Mouse (Mus musculus): Measurements from ENCODE around the gene Lsamp. TPM values are rescaled to one million over a fixed set of nuclear protein-coding genes. Genes with fewer than 3 reads are reported as not detected.

The Lsamp gene
- polyA plus RNA-seq, 1 experiment from 2014 or later, result 27.9 TPM

DNA sequence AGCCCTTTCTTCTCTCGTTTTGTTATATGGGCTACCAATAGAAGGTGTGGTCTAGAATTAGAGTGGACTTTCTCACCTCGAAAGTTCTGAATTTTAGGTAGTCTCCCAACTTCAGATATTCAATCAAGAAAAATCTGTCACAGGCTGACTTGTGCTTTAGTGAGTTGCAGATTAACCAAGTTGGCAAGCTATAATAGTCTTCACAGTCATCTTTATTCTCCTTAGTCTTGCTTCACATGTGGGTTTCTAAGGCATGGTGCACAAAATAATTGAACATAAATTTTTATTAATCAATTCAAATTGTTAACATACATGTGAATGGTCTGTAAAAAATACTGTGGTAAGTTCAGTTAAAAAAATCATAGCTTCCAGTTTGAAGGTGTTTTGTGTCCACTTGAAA is 930.0 kb downstream of the Lsamp start:
- no peaks in the 10 kb centered on the region for H3K36me3 ChIP-seq (ENCODE audit: poor library complexity, severe bottlenecking)
- H3K4me1 ChIP-seq, result no peaks in the 10 kb centered on the region
- 78% methylated on average over 2 of the region's 2 CpGs for WGBS
- no peak overlapping the region for H3K4me2 ChIP-seq
- no peak overlapping the region for H3K4me3 ChIP-seq
- H3K9ac ChIP-seq, result no peak overlapping the region
- ATAC-seq, result no peak
- H3K9me3 ChIP-seq (replicated peaks), result no peaks in the 10 kb centered on the region
- H3K27me3 ChIP-seq, result no peaks in the 10 kb centered on the region
- no peak overlapping the region for H3K27ac ChIP-seq

DNA sequence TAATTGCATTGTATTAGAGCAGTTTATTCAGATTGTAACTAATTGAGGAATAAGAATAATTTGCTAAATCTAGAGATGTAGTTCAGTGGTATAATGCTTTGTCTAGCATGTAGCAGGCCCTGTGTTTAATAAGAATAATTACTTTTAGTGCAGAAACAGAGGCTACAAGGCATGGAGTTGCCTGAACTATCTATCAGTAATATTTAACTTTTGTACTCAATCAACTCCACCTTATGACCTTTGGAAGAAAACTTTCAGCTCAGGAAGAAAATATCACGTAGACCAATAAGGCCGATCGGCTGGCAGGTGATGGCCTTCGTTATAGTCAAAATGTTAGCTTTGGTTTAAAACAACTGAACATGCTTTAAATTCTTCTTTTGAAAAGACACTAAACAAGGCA is 946.4 kb downstream of the Lsamp start:
- ATAC-seq, result no peak

DNA sequence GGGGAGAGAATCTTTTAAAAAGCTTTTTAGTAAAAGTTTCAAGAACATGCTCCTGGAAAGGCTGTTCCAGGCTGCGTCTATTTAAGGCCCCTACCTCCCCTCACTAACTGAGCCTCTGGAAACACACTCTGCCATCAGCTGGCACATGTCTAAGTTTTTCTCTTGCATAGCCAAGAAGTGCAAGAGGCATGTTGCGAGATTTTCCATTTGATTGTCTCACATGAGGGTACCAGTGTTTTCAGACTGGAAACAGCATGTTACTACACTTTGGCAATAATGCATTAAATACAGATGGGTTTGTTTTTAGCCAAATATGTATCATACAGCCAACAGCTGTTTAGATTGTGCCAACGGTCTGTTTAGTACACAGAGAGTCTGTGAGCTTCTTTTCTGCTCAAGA is 958.1 kb downstream of the Lsamp start:
- Histone ChIP-seq H3K4me3 (no peak overlapping the region), H3K4me1 (0 out of 2 replicates have a peak, but pooled peaks cover 8% of the 10 kb centered on the region), H3K9me3 (replicated peaks) (no peaks in the 10 kb centered on the region), H3K27ac (no peak overlapping the region), H3K4me2 (no peak overlapping the region), H3K36me3 (ENCODE audit: poor library complexity, severe bottlenecking) (no peaks in the 10 kb centered on the region), H3K27me3 (no peaks in the 10 kb centered on the region), H3K9ac (no peak overlapping the region)
- WGBS, result 90% methylated on average over 3 of the region's 3 CpGs
- ATAC-seq, result peak; percentile 58; the same call in 1 of the 2 replicates

More for the DNA sequence above, 946.4 kb downstream of the Lsamp start:
- no peak overlapping the region for H3K4me3 ChIP-seq
- no peak overlapping the region for H3K27ac ChIP-seq
- H3K4me1 ChIP-seq, result no peaks in the 10 kb centered on the region
- no peak overlapping the region for H3K9ac ChIP-seq
- WGBS, result 84% methylated on average over 4 of the region's 4 CpGs
- H3K36me3 ChIP-seq (ENCODE audit: poor library complexity, severe bottlenecking), result no peaks in the 10 kb centered on the region
- no peaks in the 10 kb centered on the region for H3K9me3 ChIP-seq (replicated peaks)
- H3K4me2 ChIP-seq, result no peak overlapping the region
- H3K27me3 ChIP-seq, result no peaks in the 10 kb centered on the region

DNA sequence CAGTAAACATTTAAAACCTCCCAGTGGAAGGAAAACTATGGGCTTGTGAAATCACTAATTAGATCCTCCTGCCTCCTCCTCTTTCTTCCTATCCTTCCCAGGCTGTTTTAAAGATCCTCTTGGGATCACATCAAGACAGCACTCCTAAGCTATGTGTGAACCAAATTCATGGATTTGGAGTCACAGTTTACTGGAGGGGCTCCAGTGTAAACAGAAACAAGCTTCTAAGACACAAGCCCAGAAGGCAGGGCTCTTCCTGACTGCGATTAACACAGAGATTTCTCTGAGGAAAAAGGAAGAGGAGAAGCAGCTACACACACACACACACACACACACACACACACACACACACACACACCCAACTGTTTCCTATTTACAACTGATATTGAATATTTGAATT is 961.7 kb downstream of the Lsamp start:
- no peaks in the 10 kb centered on the region for H3K9me3 ChIP-seq (replicated peaks)
- ATAC-seq, result no peak
- no peaks in the 10 kb centered on the region for H3K27me3 ChIP-seq
- H3K4me1 ChIP-seq, result 0 out of 2 replicates have a peak, but pooled peaks cover 8% of the 10 kb centered on the region
- no peaks in the 10 kb centered on the region for H3K36me3 ChIP-seq (ENCODE audit: poor library complexity, severe bottlenecking)
- no peak overlapping the region for H3K4me2 ChIP-seq
- 71% methylated on average over 1 of the region's 1 CpGs for WGBS
- no peak overlapping the region for H3K4me3 ChIP-seq
- H3K27ac ChIP-seq, result no peak overlapping the region
- no peak overlapping the region for H3K9ac ChIP-seq

DNA sequence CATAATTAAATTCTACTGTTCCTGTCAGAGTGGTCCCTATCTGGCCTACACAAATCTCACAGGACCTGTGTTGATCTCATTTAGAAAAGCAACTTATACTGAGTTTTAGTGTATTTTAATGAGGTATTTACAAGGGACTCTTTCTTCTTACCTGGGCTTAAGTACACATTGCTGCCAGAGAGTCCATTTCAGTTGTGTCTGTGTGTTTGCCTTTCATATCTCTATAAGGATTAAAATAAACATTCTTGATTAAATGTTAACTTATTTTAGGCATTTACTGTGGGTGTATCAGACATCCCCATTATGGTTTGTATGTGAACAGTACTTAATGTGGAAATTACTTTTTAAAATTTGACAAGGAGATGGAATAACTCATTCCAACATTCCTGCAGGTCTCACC is 963.9 kb downstream of the Lsamp start:
- no peaks in the 10 kb centered on the region for H3K9me3 ChIP-seq (replicated peaks)
- H3K27me3 ChIP-seq, result no peaks in the 10 kb centered on the region
- H3K4me3 ChIP-seq, result no peak overlapping the region
- no peak for ATAC-seq
- H3K36me3 ChIP-seq (ENCODE audit: poor library complexity, severe bottlenecking), result no peaks in the 10 kb centered on the region
- H3K9ac ChIP-seq, result no peak overlapping the region
- H3K4me2 ChIP-seq, result no peak overlapping the region
- 0 out of 2 replicates have a peak, but pooled peaks cover 8% of the 10 kb centered on the region for H3K4me1 ChIP-seq
- no peak overlapping the region for H3K27ac ChIP-seq

DNA sequence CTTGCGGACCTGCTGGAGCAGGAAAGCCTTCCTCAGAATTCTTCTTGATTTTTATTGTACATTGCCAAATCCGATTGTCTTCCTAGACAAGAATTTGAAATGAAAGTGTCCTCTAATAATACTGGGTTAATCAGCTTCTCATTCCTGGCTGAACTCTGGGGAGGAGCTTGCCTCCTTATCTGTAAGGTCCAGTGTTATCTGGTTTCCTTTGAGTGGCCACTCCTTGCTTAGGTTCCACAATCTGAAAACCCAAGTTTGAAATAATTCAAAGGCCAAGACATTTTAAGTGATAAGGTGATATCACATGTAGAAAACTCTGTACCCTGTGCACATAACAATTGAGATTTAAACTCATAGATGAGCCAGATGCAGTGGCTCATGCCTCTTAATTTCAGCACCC is 975.0 kb downstream of the Lsamp start:
- Histone ChIP-seq H3K36me3 (ENCODE audit: poor library complexity, severe bottlenecking) (no peaks in the 10 kb centered on the region), H3K9ac (no peak overlapping the region), H3K27me3 (no peaks in the 10 kb centered on the region), H3K4me2 (no peak overlapping the region), H3K4me1 (no peaks in the 10 kb centered on the region), H3K4me3 (no peak overlapping the region), H3K27ac (no peak overlapping the region), H3K9me3 (replicated peaks) (no peaks in the 10 kb centered on the region)
- ATAC-seq, result no peak
- 92% methylated on average over 2 of the region's 2 CpGs for WGBS

DNA sequence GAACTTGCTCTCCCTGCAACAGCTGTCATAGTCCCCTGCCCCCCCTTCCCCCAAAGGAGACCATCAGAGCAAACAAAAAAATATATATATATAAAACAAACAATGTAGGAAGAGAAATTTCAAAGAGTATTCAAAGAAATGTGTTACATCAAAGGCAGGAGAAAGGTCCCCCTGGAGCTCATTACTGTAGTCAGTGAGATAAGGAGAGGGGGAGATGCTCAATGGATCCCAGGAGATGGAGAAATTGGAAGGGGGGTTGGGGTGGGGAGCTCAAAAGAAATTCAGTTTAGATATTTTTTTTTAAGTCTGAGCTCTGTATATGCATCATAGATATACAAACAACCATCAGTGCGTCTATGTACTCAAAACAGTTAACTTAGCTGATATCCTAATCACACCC is 976.4 kb downstream of the Lsamp start:
- Histone ChIP-seq H3K4me3 (no peak overlapping the region), H3K4me1 (no peaks in the 10 kb centered on the region), H3K9me3 (replicated peaks) (no peaks in the 10 kb centered on the region), H3K9ac (no peak overlapping the region), H3K27me3 (no peaks in the 10 kb centered on the region), H3K36me3 (ENCODE audit: poor library complexity, severe bottlenecking) (no peaks in the 10 kb centered on the region), H3K27ac (no peak overlapping the region), H3K4me2 (no peak overlapping the region)
- WGBS, result 86% methylated on average over 1 of the region's 1 CpGs
- no peak for ATAC-seq

DNA sequence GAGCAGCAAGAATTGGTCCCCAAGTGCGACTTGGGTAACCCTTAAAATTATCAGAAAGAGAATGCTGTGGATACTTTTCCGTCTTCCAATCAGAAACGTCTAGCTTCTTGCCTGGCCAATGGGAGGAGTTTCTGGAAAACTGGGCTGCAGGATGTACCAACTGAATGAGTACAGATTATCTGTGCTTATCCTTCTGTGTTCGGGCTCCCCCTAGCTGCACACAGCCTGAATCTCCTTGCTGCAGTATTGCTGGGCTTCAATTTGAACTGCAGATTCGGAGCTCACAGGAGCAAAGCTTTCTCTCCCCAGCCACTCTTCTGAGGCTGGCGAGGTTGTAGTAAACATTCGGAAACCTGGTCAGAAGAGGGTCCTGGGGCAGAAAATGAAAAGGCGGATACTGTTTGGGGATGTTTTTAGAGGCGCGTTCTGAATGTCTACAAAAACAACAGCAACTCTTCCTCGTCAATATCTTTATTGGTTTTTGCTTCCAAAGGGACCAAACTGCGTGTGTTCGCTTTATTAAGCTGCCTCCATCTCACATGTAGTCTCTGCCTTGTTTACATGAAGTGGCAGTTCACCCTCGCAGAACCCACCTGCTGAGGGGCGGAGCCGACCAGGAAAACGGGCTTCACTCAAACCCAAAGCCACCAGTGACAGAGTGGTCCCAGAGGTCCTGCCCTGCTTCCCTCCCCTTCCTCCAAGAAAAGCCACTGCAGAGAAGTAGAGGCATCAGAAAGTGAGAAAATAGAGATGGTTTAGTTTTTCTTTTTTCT is 984.1 kb downstream of the Lsamp start:
- H3K9me3 ChIP-seq (replicated peaks), result no peaks in the 10 kb centered on the region
- H3K27me3 ChIP-seq, result 0 out of 2 replicates have a peak, but pooled peaks cover 3% of the 10 kb centered on the region
- no peaks in the 10 kb centered on the region for H3K36me3 ChIP-seq (ENCODE audit: poor library complexity, severe bottlenecking)
- WGBS, result 18% methylated on average over 17 of the region's 17 CpGs
- H3K27ac ChIP-seq, result no peak overlapping the region
- H3K4me2 ChIP-seq, result peak overlapping the region; percentile 57
- H3K4me1 ChIP-seq, result peaks cover 7% of the 10 kb centered on the region; the same call in 1 of the 2 replicates
- no peak overlapping the region for H3K9ac ChIP-seq
- ATAC-seq, result peak; percentile 99
- H3K4me3 ChIP-seq, result peak overlapping the region; percentile 31

DNA sequence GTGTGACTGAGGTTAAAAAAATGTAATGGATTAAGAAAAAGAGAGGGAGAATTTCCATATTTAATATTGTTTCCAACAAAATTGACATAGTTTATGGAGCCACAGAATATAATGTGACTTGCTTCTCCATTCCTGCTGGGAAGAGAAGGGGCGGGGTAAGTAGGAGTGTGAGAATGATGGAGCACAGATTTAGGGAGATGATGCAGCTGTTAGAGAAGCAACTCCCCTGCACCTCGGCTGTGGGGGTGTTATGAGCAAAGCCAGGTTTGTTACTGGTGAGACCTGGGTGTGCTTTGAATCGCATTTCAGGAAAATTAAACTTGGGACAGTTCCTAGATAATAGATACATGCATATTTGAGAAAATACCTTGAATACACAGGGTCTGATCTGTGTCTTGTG is 987.2 kb downstream of the Lsamp start:
- 83% methylated on average over 3 of the region's 3 CpGs for WGBS
- Histone ChIP-seq H3K4me2 (no peak overlapping the region), H3K36me3 (ENCODE audit: poor library complexity, severe bottlenecking) (no peaks in the 10 kb centered on the region), H3K9ac (no peak overlapping the region), H3K4me1 (peaks cover 7% of the 10 kb centered on the region; the same call in 1 of the 2 replicates), H3K4me3 (no peak overlapping the region), H3K27me3 (0 out of 2 replicates have a peak, but pooled peaks cover 3% of the 10 kb centered on the region), H3K9me3 (replicated peaks) (no peaks in the 10 kb centered on the region), H3K27ac (no peak overlapping the region)
- no peak for ATAC-seq

DNA sequence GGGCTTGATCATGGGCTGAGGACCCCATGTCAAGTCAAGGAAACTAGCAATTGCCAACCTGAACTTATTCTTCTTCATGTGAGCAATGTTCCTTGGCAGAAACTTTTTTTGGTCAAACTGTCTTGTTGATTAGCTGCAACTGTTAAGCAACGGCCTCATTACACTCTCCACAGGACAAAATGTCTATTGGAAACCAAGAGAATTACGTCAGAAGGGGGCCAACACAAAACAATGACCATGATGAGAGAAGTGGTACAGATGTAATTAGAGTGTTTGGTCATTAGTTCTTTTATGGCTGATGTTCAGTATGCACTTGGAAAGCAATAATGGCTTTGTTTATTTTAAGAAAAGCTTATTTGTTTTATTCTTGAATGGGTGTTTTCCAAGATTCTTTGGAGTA is 989.9 kb downstream of the Lsamp start:
- Histone ChIP-seq H3K27me3 (0 out of 2 replicates have a peak, but pooled peaks cover 3% of the 10 kb centered on the region), H3K4me1 (no peaks in the 10 kb centered on the region), H3K36me3 (ENCODE audit: poor library complexity, severe bottlenecking) (no peaks in the 10 kb centered on the region), H3K27ac (no peak overlapping the region), H3K9me3 (replicated peaks) (no peaks in the 10 kb centered on the region), H3K4me2 (no peak overlapping the region), H3K9ac (no peak overlapping the region), H3K4me3 (no peak overlapping the region)
- WGBS, result 27% methylated on average over 2 of the region's 2 CpGs
- ATAC-seq, result peak; percentile 75; the same call in 1 of the 2 replicates

DNA sequence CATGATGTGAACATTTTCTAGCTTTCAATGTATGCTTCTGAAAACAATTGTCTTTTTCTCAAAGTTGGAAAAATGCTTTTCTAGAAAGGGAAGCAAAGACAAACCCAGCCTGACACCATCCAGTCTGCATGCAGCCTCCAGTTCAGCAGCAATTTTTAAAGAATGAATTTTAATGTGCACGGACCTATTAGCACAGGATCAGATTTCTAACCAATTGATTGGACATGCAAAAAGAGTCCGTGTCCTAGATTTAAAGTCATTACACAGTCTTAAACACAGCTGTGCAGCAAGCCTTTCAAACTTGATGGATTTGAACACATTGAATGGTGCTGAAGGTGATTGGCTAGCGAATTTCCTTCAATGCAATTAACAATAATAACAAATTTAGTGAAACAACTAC is 998.9 kb downstream of the Lsamp start:
- ATAC-seq, result no peak
- WGBS, result 24% methylated on average over 3 of the region's 3 CpGs

DNA sequence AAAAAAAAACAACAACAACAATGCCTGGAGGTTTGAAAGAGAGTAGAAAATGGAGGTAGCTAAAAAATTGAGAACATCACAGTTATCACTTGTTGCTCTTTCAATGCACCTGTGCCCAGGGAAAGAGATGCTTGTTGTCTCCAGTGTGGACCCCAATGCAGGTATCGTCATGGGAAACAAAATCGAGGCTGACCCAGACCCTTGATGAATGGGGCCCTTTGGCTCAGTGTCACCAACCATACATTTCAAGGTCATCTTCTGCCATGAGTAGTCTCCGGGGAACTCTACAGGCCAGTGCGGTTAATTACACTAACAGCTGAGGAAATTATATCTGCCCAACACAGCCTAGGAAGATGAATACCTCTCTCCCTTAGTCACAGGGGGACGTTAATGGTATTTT is 1023.4 kb downstream of the Lsamp start:
- 87% methylated on average over 5 of the region's 5 CpGs for WGBS
- H3K4me1 ChIP-seq, result no peaks in the 10 kb centered on the region
- H3K36me3 ChIP-seq (ENCODE audit: poor library complexity, severe bottlenecking), result no peaks in the 10 kb centered on the region
- H3K27me3 ChIP-seq, result no peaks in the 10 kb centered on the region
- H3K27ac ChIP-seq, result no peak overlapping the region
- H3K9ac ChIP-seq, result no peak overlapping the region
- H3K4me2 ChIP-seq, result no peak overlapping the region
- H3K4me3 ChIP-seq, result no peak overlapping the region
- no peak for ATAC-seq
- H3K9me3 ChIP-seq (replicated peaks), result no peaks in the 10 kb centered on the region

More for the DNA sequence above, 998.9 kb downstream of the Lsamp start:
- no peak overlapping the region for H3K9ac ChIP-seq
- no peak overlapping the region for H3K4me3 ChIP-seq
- H3K9me3 ChIP-seq (replicated peaks), result no peaks in the 10 kb centered on the region
- H3K36me3 ChIP-seq (ENCODE audit: poor library complexity, severe bottlenecking), result no peaks in the 10 kb centered on the region
- H3K4me1 ChIP-seq, result no peaks in the 10 kb centered on the region
- H3K27me3 ChIP-seq, result no peaks in the 10 kb centered on the region
- H3K4me2 ChIP-seq, result no peak overlapping the region
- H3K27ac ChIP-seq, result no peak overlapping the region

DNA sequence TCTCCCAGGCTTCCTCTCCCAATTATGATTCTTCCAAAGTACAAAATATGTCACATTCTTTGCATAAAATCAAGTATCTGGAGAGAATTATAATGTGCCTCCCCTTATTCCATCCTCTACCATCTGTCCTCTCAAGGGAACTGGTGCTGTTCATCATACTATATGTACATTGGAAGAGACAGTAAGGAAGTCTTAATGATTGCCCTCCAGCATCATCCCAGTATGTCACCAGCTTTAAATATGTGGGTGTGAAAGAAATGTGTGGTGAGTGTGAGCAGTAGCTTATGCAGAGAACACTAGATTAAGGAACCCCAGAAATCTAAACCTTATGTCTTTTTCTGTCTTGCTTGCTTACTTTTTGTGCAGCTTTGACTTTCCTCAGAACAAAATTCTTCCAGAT is 1050.6 kb downstream of the Lsamp start:
- H3K4me1 ChIP-seq, result no peaks in the 10 kb centered on the region
- H3K9me3 ChIP-seq (replicated peaks), result no peaks in the 10 kb centered on the region
- no peak for ATAC-seq
- H3K4me2 ChIP-seq, result no peak overlapping the region
- no peak overlapping the region for H3K27ac ChIP-seq
- H3K36me3 ChIP-seq (ENCODE audit: poor library complexity, severe bottlenecking), result no peaks in the 10 kb centered on the region
- H3K9ac ChIP-seq, result no peak overlapping the region
- no peaks in the 10 kb centered on the region for H3K27me3 ChIP-seq
- H3K4me3 ChIP-seq, result no peak overlapping the region
